Mouse (Mus musculus) heart, postnatal 10 days (tissue): ENCODE results near the gene Gm11627. TPM values are rescaled to one million over a fixed set of nuclear protein-coding genes. Genes with fewer than 3 reads are reported as not detected.
A peak's percentile ranks its signal among the peaks of the same experiment; 100 is the strongest.

Source experiments
- DNase-seq, 2 experiments: peaks; one replicate each; pipeline ENCODE4 v3.0.0; 2021
- intact Hi-C: fragments of 180-260 bp; cut with DNase I; formaldehyde crosslinking; loops from one replicate; pipeline ENCODE4 v1.15.1; 2025
- total RNA-seq, 2 experiments: library from RNA; stranded (reverse); gene quantifications; 2 replicates each; pipeline ENCODE4 v1.2.3; 2021

Gene Gm11627
- total RNA-seq, 2 experiments from 2014 or later, result 1.7 to 2.8 TPM

GRCm38 (mm10) chr11:102604010-102604584, 24.8 kb upstream of the Gm11627 start, which contains the start of gene Fzd2:
Gene Fzd2 (plus strand): TSS chr11:102604396.
- intact Hi-C loops, result no loop called here
- peak; percentile 92 for DNase-seq

- DNase-seq, result peak; percentile 78 to 85
- intact Hi-C loops, result no loop called here
Observed at GRCm38 (mm10) chr11:102603496-102603850, 24.2 kb upstream of the Gm11627 start.

- peak; percentile 61 to 72 for DNase-seq
- intact Hi-C loops, result no loop called here
Observed at GRCm38 (mm10) chr11:102602816-102603495, 23.7 kb upstream of the Gm11627 start.

GRCm38 (mm10) chr11:102599912-102600311, 20.7 kb upstream of the Gm11627 start:
- intact Hi-C loops, result no loop called here
- DNase-seq, result no peak

GRCm38 (mm10) chr11:102595341-102595820, 16.1 kb upstream of the Gm11627 start:
- DNase-seq, result no peak

GRCm38 (mm10) chr11:102587554-102587953, 8.3 kb upstream of the Gm11627 start:
- intact Hi-C loops, result no loop called here

More at GRCm38 (mm10) chr11:102595341-102595820, 16.1 kb upstream of the Gm11627 start:
- intact Hi-C loops, result no loop called here

GRCm38 (mm10) chr11:102586445-102587130, 7.3 kb upstream of the Gm11627 start:
- DNase-seq, result no peak
- intact Hi-C loops, result no loop called here

More at GRCm38 (mm10) chr11:102587554-102587953, 8.3 kb upstream of the Gm11627 start:
- DNase-seq, result no peak

- intact Hi-C loops, result no loop called here
- no peak for DNase-seq
Observed at GRCm38 (mm10) chr11:102582736-102583135, 3.5 kb upstream of the Gm11627 start.

GRCm38 (mm10) chr11:102582016-102582610, 2.9 kb upstream of the Gm11627 start:
- peak; percentile 70 to 72 for DNase-seq
- intact Hi-C loops, result no loop called here

- DNase-seq, result peak; percentile 44 to 47
- intact Hi-C loops, result no loop called here
Observed at GRCm38 (mm10) chr11:102581281-102582015, 2.2 kb upstream of the Gm11627 start.

GRCm38 (mm10) chr11:102580034-102580330, 721 bp upstream of the Gm11627 start:
- intact Hi-C loops, result no loop called here
- no peak for DNase-seq

- peak; percentile 91 to 95 for DNase-seq
- intact Hi-C loops, result loop anchor here (2.0 kb wide), 1 partner anchor 28 kb away; no protein-coding TSS in a partner anchor
Observed at GRCm38 (mm10) chr11:102578341-102579118, 731 bp downstream of the Gm11627 start.

GRCm38 (mm10) chr11:102576050-102576754, 3.1 kb downstream of the Gm11627 start:
- intact Hi-C loops, result no loop called here
- DNase-seq, result no peak

- DNase-seq, result no peak
- intact Hi-C loops, result no loop called here
Observed at GRCm38 (mm10) chr11:102575034-102575433, 4.2 kb downstream of the Gm11627 start.

GRCm38 (mm10) chr11:102572866-102573663, 6.2 kb downstream of the Gm11627 start:
- DNase-seq, result peak; percentile 88 to 94
- intact Hi-C loops, result loop anchor here (1.0 to 5.0 kb wide), 2 partner anchors 78 to 86 kb away; no protein-coding TSS in a partner anchor

- intact Hi-C loops, result no loop called here
- no peak for DNase-seq
Observed at GRCm38 (mm10) chr11:102568756-102569377, 10.4 kb downstream of the Gm11627 start.

GRCm38 (mm10) chr11:102568191-102568590, 11.1 kb downstream of the Gm11627 start:
- DNase-seq, result no peak
- intact Hi-C loops, result no loop called here

- intact Hi-C loops, result no loop called here
- DNase-seq, result no peak
Observed at GRCm38 (mm10) chr11:102567723-102568122, 11.5 kb downstream of the Gm11627 start.
